Mouse (Mus musculus) bone marrow, adult 2 months (tissue): Measurements from ENCODE around the gene Gm20518.

ENCODE experiments used
- CTCF ChIP-seq: fragments of 200-500 bp; IDR thresholded peaks from 2 replicates; pipeline ENCODE4 v1.5.1; 2011; ENCODE audit warnings: low read length, control low read depth; ENCODE audit not compliant: control insufficient read depth, insufficient read depth
- POLR2A ChIP-seq: fragments of 200-500 bp; IDR thresholded peaks from 2 replicates; pipeline ENCODE4 v1.6.1; 2011; ENCODE audit warnings: low read depth, mild to moderate bottlenecking, control low read depth, low read length, borderline replicate concordance; ENCODE audit not compliant: control insufficient read depth

- no peak for TF ChIP-seq POLR2A
- no peak for TF ChIP-seq CTCF
Measured at GRCm38 (mm10) chr16:17938187-17938586, 46.7 kb upstream of the Gm20518 start.
